Mouse (Mus musculus): Measurements from ENCODE around the gene Ap4e1.
"Not testable (repeated sequence)": the region's sequence is repeated elsewhere in the genome, so short reads cannot be mapped to it uniquely, and the experiment has no call there.

The Ap4e1 gene

DNA sequence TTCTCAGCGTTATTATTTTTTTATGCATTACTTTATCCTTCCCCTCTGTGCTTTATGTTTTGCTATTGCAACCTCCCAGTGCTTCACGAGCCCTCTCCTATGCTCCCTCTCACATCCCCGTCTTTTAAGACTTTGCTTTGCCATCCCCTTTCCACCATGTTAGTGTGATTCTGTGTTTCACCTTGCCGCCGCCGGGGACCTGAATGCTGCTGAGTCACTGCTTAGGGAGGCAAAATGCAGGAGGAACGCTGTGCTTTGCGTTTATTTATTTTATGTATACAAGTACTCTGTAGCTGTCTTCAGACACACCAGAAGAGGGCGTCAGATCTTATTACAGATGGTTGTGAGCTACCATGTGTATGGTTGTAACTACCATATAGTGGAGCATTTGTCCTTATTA is 69.1 kb downstream of the Ap4e1 start:
- DNase-seq (ENCODE audit: low spot score in 2 of 2), result no peak

DNA sequence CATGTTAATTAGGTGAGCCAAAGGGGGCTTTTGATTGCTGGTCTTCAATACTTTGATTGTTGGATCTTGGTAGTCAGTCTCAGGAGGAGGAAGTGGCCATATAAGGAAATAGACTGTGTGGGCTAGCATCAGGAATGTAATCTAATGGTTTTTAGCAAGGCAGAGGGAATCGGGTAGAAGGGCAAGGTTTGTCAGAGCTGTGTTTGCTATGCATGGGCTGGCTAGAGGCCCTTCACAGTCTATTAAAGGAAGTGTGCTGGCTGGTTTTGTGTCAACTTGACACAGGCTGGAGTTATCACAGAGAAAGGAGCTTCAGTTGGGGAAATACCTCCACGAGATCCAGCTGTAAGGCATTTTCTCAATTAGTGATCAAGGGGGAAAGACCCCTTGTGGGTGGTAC is 70.5 kb downstream of the Ap4e1 start:
- DNase-seq (ENCODE audit: low spot score in 2 of 2), result not testable (repeated sequence)

DNA sequence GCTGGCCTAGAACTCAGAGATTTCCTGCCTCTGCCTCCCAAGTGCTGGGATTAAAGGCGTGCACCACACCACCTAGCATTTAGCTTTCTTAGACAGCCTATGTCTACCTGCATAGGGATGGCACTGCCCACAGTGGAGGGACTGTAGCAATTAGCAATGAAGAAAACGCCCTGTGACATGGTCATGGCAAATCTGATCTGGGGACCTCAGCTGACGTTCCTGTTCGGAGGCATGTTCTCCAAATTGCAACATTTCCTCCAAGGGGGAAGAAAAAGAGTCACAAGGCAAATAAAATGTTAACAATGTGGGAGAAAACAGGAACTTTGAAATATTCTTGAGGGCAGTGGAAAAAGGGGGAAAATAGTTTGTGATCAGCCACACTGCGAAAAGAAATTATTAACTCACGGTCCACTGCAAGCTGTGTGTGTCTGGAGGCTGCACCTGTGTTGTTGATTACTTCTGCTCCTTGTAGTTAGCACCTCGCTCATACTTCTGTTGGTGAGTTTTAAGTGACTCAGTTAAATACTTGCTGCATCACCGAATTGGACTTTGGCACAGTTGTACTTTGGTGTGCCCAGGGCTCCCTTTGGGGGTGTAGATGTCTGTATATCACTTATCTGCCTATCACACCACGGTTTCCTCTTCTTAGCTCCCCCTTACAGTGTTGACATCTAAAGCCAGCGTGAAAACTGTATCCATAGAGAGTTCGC is 71.5 kb downstream of the Ap4e1 start:
- no peak for DNase-seq (ENCODE audit: low spot score in 2 of 2)

DNA sequence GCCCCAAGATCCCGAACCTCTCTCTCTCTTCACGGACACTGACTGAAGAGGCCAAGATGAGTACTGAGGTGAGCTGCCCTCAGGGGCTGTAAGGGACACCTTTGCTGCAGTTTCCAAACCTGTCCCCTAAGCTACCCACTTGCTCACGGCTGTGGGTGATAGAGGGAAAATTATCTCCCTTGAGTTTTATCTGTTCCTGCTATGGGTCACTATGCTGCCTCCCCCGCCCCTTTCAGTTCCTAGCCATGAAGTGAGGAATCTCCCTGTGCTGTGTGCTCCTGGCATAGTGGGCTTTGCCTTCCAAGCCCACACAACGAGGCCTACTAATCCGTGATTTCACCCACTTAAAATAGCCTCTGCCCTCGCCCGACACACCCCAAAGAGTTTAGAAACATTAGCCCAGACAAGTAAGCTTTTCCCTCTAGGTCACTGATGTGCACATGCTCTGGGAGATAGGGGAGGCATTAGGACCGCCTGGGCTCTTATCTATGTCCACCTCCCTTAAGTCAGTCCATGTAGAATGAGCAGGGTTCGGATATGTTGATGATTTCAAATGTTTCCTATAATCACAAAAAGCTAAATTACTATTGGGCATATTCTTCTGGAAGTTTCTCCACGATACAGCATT is 72.2 kb downstream of the Ap4e1 start:
- no peak for DNase-seq (ENCODE audit: low spot score in 2 of 2)

DNA sequence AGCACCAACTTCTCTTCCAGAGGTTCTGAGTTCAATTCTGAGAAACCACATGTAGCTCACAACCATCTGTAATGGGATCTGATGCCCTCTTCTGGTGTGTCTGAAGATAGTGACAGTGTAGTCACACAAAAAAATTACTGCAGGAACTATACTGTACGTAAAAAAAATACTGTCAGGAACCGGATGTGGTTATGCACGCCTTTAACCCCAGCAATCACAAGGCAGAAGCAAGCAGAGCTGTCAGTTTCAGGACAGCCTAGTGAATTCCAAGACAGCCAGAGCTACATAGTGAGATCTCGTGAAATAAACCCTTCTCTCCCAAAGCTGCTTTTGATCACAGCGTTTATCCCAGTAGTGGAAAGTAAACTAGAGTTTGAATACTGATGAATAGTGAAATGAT is 77.7 kb downstream of the Ap4e1 start:
- DNase-seq (ENCODE audit: low spot score in 2 of 2), result no peak

DNA sequence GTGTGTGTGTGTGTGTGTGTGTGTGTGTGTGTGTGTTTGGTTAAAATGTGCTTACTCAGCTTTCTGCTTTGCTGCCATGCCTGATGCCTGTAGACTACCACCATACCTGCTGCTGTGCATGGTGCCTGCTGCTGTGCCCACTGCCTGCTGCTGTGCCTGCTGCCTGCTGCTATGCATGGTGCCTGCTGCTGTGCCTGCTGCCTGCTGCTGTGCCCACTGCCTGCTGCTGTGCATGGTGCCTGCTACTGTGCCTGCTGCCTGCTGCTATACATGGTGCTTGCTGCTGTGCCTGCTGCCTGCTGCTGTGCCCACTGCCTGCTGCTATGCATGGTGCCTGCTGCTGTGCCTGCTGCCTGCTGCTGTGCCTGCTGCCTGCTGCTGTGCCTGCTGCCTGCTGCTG is 81.6 kb downstream of the Ap4e1 start:
- DNase-seq (ENCODE audit: low spot score in 2 of 2), result not testable (repeated sequence)

DNA sequence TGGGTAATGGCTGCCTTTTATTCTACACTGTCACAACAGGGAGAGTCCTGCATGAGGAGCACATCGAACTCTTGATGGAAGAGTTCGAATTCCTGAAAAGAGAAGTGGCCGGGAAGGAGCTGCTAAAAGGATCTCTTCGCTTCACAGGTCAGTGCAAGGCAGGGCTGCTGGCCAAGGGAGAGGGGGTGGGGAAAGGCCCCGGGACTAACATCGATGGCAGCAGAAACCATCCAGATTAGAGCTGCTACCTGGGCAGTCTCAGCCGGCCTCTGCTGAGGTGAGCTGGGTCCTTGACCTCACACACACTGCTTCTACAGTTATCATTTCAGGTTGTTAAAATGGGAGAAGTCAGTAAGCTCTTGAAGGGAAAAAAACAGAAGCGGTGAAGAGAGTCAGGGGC is 83.5 kb downstream of the Ap4e1 start:
- no peak for DNase-seq (ENCODE audit: low spot score in 2 of 2)

DNA sequence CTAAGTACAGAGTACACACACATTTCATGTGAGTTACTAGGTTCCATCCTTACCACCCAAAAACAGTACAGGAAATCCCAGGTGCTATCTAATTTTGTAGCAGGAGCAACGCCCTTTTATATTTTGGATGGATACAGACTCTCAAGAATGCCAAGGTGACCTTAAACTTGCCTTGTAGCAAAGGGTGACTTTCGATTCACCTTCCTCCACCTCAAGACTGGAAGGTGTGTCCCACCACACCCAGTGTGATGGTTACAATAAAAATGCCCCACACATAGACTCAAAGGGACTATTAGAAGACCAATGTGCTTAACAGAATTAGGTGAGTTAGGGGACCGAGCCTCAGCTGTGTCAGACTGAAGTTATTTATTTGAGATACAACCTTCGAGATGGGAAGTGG is 100.5 kb downstream of the Ap4e1 start:
- no peak for DNase-seq (ENCODE audit: low spot score in 2 of 2)

Measured in spleen, postnatal 10 days (tissue).